Mouse (Mus musculus) right cerebral cortex, adult 18-20 months (tissue): Measurements from ENCODE around the gene Cog5.

Experiments
- DNase-seq: peaks from one replicate; pipeline ENCODE4 v3.0.0; 2022; ENCODE audit warnings: mixed read lengths

Gene Cog5

DNA sequence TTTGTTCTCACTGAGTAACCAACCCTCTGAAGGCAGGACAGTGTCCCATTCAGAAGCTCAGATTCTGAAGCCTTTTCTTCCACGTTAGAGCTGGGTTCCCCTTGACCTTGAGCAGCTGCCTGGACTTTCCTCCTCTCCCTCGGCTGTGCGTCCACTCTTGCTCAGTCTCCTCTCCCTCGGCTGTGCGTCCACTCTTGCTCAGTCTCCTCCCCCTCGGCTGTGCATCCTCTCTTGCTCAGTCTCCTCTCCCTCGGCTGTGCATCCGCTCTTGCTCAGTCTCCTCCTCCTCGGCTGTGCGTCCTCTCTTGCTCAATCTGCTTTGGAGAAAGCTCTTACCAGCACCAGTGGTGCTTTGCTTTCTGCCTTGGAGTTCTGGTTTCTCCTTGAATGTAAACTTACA lies 171.2 kb downstream of the Cog5 start:
- DNase-seq: peak; percentile 64

DNA sequence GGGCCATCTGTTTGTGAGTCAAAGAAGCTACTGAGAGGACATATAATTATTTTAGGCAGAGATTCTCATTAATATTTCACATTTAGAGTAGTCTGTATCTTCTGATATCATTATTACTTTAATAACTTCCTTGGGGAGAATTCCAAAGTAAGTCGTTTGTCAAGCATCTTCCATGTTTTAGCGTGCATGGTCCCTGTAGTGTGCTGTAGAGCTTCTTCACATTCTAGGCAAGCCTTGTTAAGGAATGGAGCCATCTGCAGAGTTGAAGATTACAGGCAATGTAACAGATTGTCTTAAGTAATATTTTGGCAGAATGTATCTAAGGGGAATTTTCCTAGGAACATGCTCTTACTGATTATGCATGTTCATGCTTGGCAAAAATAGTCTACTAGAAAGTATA lies 171.8 kb downstream of the Cog5 start:
- no peak for DNase-seq

DNA sequence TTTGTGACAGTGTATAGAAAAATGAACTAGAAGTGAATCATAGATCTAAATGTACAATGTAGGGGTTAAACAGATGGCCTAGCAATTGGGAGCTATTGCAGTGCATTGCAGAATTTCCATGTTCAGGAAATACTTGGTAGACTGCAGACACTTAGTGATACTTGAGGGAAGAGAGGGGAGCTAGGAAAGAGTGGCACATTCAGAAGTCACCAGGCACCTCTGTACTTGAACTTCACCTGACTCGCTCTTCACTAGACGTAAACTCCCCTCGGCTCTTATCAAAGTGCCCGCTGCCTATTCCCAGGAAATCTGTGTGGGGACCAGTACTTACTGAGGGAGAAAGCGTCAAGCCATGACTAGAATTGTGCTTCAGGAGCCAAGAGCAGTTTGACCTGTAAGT lies 180.8 kb downstream of the Cog5 start:
- DNase-seq: no peak

DNA sequence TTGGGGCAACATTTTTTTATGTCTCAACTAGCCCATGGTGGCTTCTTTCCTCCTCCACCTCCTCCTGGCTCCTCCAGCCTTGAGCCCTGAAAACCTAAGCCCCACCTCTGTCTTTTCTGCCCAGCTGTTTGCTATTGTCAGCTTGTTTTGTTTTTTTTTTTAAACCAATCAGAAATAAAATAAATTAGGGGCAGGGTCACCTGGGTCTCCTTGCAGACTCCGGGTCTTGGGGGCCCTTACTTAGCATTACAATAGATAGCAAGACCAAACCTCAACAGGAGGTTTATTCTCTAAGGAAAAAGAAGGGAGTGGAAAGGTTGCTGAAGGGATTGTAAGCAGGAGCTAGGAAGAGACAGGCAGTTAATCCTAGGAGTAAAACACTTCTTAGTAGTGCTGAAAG lies 181.5 kb downstream of the Cog5 start:
- no peak for DNase-seq

DNA sequence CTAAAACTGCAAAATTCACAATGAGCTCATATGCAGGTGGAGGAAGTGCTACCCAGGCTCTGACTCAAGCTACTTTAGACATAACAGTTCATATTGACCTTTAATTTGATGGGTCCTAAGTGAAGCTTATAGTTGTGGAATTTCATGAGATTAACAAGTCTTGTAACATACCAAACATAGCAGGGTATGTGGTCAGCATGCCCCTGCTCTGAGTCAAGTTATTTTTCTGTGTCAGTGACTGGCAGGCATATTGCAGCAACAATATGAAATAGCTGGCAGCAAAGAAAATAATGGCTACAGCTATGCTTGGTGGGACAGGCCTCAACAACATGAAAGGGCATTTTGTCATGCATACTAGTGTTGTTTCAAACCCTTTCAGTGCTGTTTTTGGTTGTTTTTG lies 183.9 kb downstream of the Cog5 start:
- no peak for DNase-seq

DNA sequence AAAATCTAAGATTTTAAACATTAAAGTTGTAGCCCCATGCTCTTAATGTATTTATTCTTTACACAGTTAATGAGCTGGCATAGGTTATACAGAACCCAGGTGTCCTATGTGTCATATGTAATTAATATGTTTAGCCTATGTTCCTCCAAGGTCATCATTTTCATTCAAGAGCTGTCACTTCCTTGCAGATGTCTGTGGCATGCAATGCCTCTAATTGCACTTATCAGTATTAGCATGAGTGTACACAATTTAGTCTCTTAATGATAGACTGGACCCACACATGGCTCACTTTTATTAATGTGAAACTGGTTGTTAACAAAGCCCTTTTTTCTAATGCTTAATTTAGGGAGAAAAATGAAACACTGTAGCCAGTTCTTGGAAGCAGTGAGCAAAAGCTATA lies 184.6 kb downstream of the Cog5 start:
- DNase-seq: no peak

DNA sequence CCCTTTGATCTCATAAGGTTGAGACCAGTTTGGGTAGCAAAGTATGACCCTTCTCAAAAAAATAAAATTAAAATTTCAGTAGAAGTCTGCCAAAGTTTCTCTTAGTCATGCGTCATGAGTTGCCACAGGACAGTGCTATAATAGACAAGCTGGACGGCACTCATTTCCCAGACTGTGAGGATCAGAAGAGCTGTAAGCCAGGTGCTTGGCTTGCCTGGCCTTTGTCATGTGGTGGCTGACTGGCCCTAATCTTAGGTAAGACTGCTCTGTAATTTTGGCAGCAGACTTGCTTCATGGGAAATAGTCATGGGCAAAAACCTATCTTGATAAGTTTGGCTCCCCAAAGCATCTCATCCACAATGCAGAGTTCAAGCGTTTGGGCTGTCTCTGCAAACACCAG lies 191.4 kb downstream of the Cog5 start:
- no peak for DNase-seq

DNA sequence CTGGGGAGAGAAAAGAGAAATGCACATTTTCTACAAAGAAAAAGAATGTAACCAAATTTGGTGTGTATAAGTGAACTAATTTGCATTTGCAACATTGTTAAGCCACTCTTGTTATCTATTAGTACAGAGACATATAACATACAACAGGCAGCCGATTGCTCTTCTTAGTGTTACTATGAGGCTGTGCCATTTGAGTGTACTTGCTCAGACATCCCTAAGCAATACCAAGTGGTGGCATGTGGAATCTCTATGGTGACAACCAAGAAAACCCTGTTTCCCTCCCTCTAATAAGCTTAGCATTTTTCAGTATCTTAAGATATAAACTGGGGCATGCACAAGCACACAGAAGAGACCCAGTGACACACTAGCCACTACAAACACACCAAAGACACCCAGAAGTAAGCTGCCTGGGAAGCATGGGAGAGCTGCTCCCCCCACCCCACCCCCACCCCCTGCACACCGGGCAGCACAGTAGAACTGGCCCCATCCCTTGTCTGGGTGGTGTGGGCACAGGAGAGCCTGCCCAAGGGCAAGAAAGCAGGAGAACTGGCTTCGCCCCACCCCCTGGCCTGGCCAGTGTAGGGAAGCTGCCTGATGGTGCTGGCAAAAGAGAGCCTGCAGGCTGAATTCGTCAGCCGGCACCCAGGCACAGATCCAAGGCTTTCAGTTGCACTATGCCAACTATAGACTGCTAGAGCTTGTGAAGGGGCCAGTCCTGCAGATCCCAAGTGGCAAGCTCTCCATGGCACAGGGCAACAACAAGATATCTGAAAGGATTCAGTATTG lies 194.2 kb downstream of the Cog5 start:
- peak; percentile 62 for DNase-seq

DNA sequence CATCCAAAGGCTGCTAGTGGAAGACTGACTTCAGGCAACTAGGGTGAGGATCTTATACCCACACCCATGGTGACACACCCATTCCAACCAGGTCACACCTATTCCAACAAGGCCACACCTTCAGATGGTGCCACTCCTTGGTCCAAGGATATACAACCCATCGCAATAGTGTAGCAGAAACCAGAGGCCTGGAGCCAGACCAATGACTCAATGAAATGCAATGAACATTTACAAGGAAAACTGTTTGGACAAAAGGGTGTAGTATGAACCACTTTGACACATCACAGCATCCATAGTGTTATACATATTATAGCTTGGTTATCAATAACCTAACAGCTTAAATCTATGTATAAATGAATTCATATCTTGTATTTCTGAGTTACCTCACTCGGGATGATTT lies 194.9 kb downstream of the Cog5 start:
- DNase-seq: no peak

DNA sequence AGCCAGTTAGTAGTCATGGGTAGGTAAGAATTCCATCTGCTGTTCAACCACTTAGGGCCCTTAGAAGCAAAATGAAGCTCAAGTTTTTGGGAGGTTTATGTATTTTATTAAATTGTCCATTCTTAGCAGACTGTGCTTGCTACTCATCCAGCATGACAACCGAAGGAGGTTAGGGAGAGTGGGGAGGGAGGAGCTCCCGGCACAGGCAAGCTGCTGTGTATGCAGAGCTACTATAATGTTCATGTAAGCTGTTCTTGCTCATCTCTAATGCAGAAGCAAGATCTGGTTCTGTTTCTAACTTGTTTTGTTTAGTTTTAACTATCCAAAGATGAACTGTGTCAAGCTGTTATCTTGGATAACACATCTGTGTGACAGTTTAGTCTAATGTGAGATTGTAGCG lies 199.4 kb downstream of the Cog5 start:
- DNase-seq: peak; percentile 8

DNA sequence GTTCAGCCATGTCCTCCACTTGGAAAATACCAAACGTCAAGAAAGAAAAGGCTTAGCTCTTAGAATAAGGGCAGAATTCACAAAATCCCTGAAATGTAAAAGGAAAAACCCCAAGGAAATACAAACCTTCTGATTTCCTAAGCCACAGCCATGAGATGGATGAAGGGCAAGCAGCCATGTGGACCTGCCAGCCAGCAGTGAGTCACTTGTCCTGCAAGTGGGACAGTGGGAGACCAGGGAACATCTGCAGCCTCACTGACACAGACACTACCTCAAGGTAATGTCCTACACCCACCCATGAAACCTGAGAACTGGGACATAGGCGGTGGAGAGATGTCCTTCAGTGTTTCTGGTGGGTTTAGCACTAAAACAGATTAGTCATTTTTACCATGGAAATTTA lies 200.1 kb downstream of the Cog5 start:
- DNase-seq: peak; percentile 29

DNA sequence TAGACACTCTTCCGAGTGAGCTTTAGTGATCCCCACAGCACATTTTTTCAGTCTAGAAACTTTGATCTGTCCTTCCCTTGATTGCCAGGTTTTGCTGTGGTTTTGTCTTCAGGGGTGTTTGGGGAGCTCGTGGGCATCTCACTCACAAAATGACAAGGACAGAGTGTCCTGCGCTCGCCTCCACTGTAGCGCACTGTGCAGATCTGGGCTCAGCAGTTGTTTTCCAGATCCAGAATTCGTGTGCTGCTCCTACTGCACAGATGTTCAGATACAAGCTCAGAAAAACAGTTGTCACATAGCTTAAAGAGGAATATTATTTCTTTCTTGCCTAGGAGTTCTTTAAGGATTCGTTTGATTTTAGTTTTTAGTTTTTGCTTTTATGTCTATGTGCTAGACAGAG lies 203.1 kb downstream of the Cog5 start:
- DNase-seq: peak; percentile 61

DNA sequence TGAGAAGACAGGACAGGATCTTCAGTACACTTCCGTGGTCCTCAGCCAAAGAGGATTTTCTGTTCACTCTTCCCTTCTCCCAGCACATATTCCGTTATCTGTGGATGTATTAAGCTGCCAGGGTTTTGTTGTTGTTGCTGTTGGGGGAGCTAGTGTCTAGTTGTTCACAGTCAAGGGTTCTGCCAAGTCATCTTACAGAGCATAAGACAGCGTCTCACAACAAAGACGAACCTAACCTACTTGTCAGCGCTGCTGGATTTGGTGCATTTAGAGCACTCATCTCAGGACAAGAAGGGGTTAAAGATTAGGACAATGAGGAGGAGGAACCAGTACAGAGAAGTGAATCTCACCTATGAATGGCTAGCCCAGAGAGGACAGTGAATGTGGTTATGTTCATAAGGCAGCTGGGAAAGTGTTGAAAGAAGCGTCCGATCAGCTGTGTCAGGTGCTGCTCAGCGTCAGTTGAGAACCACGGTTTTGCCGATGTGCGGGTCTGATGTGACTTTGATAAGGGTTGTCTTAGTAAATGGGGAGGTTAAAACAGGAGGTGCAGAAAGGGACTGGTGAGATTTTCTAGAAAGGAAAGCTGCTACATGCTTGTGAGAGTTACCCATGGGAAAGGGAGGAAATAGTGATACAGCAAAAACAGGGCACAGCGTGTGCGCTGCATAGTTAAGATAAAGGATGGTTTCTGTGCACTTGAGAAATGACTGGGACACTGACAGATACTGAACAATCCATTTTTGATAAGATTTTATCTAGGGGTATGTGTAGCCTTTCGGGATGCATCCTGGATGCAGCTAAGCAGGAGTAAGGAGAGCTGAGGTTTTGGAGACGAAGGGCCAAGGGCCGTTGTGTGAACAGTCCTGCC lies 208.2 kb downstream of the Cog5 start:
- DNase-seq: no peak

DNA sequence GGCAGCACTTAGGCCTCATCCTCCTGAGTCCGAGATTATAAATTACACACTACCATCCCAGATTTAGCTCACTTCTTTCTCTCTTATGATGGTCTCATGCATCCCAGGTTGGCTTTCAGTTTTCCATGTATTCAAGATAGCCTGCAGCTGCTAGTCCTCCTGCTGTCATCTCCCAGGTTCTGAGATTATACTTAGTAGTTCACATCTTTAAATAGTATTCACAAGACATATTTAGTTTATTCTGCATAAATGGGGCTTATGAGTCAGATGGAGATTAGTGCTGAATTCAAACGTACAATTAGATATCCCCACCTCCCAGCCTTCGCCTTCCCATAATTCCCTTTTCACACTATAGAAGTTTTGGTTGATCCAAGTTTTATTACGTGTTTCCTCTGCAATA lies 222.1 kb downstream of the Cog5 start:
- no peak for DNase-seq

DNA sequence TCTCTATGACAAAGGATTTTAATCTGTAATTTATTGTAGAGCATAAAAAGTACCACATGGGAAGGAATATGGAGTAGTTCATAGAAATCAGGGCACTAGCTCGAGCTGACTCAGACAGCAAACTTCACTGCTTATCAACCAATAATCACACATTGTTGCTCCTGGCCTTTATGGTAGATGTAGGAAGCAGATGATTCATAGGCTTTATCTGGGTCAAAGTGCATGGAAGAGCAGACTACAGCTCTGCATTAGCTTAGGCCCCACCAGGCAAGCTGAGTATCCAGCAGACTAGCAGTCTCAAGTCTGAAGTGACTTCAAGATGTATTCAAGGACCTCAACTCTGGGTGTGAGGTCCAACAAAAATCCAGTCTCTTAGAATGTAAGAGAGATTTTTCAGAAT lies 228.1 kb downstream of the Cog5 start:
- no peak for DNase-seq

DNA sequence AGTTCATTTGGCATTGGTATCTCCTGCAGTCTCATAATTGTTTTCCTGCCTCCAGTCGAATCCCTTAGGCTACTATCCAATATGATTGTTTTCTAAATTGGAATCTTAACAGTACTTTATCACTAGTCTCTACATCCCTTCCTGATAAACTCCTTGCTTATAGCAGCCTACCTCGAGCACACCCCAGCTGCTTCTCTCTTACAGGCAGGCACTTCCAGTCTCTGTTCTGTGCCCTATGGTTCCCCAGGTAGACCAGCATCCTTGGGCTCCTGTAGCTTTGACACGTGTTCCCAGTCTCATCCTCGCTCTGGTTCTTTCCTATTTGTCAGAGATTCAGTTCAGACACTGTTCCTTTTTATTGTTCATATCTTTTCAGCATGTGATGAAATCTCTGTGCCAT lies 229.7 kb downstream of the Cog5 start:
- no peak for DNase-seq

DNA sequence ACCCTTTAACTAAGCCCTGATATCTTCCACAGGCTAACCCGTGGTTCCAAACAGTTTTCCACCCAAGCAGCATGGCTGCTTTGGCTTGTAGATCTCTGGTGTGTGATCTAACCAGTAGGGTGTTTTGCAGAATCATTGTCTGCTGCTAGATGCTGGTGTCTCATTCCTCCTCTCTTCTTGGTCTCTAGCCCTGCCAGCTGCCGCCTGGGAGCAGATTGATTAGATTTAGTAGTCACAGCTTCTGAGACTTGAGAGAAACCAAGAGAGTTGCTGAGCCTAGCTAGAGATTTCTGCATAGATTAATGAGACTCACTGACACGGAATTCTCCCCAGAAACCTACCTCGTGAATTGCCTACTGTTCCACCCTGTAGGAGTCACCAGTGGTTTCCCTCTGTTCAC lies 230.4 kb downstream of the Cog5 start:
- no peak for DNase-seq

DNA sequence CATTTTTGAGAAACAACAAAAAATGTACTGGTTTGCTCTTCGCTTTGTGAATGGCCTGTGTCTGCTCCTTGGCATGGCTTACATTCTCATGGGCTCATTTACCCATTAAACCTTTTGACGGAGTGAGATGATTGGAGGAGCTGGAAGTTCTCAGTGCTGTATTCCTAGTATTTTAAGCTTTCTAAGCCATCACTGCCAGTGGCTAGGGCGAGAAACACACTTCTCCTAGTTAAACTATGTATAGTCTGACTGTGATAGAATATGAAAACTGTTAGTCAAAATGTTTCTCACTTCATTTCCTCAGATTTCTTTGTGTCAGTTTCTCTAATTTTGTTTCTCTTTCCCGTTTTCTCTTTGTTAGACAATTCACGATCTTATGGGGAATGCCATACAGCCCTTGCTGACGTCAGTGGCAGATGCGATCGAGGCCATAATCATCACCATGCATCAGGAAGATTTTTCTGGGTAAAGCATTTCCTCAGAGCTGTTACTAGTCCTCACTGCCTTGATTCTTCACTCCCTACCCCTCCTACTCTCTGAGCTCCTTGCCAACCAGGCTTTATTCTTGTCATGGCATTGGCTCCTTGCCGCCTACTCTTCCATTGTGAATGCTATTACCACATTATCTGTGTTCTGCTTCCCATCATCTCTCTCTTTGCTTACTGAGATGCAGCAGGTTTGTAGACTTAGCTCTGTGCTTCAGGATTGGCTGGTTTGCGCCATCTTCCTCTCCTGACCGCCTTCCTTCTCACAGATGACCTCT lies 231.4 kb downstream of the Cog5 start:
- DNase-seq: peak; percentile 84

DNA sequence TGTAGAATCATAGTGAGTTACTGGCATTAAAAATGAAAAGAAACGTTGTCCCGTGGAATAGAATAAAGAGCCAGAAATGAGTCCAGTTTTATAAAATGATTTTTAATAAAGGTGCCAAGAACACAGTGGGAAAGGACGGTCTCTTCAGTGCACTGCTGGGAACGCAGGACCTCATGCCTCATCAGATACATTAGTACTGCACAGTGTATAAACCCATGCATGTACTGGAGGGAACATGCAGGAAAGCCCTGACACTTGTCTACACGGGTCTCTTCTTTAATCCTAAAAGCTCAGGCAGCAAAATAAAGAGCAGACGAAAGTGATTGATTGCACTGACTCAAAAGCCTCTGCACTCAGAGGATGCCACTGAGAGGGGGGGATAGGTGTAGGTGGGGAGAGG lies 236.0 kb downstream of the Cog5 start:
- no peak for DNase-seq

DNA sequence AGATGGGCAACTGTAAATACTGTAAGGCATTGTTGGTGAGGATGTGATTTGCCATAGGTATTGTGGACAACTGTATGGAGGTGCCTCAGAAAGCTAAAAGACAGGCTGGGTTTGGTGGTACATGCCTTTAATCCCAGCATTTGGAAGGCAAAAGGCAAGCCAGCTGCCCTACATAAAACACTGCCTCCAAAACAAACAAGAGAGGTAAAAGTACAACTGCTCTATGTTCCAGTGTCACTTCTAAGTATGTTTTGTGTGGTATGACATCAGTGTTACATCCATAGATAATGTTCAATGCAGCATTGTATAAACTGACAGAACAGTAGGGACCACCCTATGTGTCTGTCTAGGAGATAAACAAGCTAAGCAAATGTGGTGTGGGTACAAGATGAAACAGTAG lies 237.4 kb downstream of the Cog5 start:
- no peak for DNase-seq

DNA sequence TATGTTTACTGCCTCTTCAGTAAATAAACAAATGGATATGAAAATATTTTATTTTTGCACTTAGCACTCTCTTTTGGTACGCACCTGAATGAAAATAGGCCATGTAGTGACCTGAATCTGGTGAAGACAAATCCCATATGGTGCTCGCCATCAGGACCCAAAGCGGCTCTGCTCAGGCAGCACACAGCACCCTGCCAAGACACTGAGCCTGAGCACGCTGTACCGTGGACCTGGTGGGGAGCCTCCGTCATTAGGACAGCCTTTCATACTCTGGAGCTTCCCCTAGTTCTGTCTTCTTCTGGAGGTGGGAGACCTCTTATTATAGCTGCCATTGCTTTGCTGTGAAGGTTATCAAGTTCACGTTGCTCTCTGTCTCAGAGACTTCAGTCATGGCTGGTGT lies 238.1 kb downstream of the Cog5 start:
- no peak for DNase-seq

DNA sequence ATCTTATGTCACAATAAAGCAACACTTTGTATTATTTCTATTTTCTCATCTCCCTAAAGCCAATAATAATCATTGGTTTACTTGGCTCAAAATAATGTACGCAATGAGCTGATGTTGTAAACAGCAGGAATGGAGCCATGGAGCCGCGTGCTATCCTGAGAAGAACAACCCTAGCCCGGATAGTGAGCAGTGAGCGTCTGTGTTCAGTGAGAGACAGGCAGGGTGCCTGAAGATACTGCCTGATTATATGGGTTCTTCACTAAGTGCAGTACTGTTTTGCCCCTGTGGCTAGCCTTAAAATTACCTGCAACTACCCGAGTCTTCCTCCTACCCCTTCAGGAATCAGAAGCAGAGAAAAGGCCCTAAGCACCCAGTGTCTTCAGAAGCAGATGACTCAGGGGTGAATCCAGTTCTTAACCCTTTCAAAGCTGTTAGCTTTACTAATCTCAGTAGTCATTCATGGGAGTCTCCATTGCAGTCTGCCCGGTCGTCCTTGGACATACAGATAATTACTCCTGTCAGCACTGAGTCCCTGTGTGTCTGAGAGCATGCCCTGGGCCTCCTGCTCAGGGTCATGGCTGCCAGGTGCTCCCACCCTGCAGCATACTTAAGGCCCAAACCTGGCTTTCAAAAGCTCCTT lies 240.5 kb downstream of the Cog5 start:
- DNase-seq: no peak

DNA sequence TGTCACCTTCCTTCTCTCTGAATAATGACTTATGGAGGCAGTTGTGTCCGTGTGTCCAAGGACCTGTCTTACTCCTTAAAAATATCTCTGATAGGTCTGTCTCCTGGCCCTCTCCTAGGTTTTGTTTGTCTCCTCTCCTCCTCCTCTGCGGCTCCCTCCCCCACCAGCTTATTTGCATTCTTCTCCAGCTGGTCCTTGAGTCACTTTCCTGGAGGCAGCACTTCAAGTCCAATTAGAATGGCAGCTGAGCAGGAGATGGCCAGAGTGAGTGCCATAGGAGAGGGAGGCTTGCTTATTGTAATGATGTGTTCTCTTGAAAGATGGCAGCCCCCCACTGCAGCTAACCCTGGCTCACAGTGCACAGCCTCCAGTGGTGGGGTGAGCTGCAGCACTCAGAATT lies 241.2 kb downstream of the Cog5 start:
- DNase-seq: peak; percentile 85
